Mouse (Mus musculus): ENCODE measurements around the gene Lmo2. TPM values are rescaled to one million over a fixed set of nuclear protein-coding genes. Genes with fewer than 3 reads are reported as not detected.

Gene Lmo2
- polyA plus RNA-seq, 1 experiment from 2014 or later, result 17.8 TPM

GRCm38 (mm10) chr2:103955714-103956113, 2.1 kb upstream of the Lmo2 start:
- H3K9ac ChIP-seq (ENCODE audit: low read length), result no peak overlapping the region
- no peaks in the 10 kb centered on the region for H3K4me1 ChIP-seq (ENCODE audit: control insufficient read depth, insufficient read depth, low read length)
- no peaks in the 10 kb centered on the region for H3K36me3 ChIP-seq (ENCODE audit: control insufficient read depth, insufficient read depth)
- 58% methylated on average over 3 of the region's 3 CpGs for WGBS
- no peaks in the 10 kb centered on the region for H3K9me3 ChIP-seq (replicated peaks; ENCODE audit: control insufficient read depth, low read length)
- no peak for ATAC-seq (replicated peaks; ENCODE audit: extremely low read depth, insufficient read depth, low FRiP score)
- no peak overlapping the region for H3K27ac ChIP-seq (ENCODE audit: low read length)
- H3K4me2 ChIP-seq (ENCODE audit: low read depth, low read length), result no peak overlapping the region
- H3K27me3 ChIP-seq (ENCODE audit: control insufficient read depth, insufficient read depth, low read length), result 0 out of 2 replicates have a peak, but pooled peaks cover 10% of the 10 kb centered on the region
- H3K4me3 ChIP-seq (ENCODE audit: low read length), result no peak overlapping the region

GRCm38 (mm10) chr2:103956867-103957266, 919 bp upstream of the Lmo2 start:
- WGBS, result 75% methylated on average over 6 of the region's 6 CpGs
- no peak overlapping the region for H3K4me3 ChIP-seq (ENCODE audit: low read length)
- 0 out of 2 replicates have a peak, but pooled peaks cover 10% of the 10 kb centered on the region for H3K27me3 ChIP-seq (ENCODE audit: control insufficient read depth, insufficient read depth, low read length)
- no peak overlapping the region for H3K9ac ChIP-seq (ENCODE audit: low read length)
- H3K27ac ChIP-seq (ENCODE audit: low read length), result no peak overlapping the region
- H3K9me3 ChIP-seq (replicated peaks; ENCODE audit: control insufficient read depth, low read length), result no peaks in the 10 kb centered on the region
- H3K4me1 ChIP-seq (ENCODE audit: control insufficient read depth, insufficient read depth, low read length), result no peaks in the 10 kb centered on the region
- H3K36me3 ChIP-seq (ENCODE audit: control insufficient read depth, insufficient read depth), result no peaks in the 10 kb centered on the region
- no peak overlapping the region for H3K4me2 ChIP-seq (ENCODE audit: low read depth, low read length)
- ATAC-seq (replicated peaks; ENCODE audit: extremely low read depth, insufficient read depth, low FRiP score), result no peak

DNA sequence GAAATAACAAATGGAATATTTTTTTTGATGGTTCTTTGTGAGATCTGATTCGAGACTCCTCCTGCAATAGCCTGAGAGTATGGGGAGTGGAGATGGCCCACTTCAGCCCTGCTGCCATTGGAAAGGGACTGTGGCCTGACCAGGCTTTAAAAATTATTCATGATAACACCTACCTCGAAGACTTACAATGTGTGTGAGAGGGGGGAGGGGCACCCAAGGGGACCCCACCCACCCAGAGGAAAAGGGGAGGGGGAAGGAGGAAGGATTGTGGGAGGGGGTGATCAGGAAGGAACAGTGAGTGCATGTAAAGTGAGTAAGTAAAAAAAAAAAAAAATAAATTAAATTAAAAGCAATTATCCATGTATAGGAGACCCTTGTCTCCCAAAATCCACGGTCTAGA, 848 bp downstream of the Lmo2 start:
- H3K9ac ChIP-seq (ENCODE audit: low read length), result no peak overlapping the region
- 56% methylated on average over 3 of the region's 3 CpGs for WGBS
- H3K4me1 ChIP-seq (ENCODE audit: control insufficient read depth, insufficient read depth, low read length), result no peaks in the 10 kb centered on the region
- no peak overlapping the region for H3K4me3 ChIP-seq (ENCODE audit: low read length)
- H3K4me2 ChIP-seq (ENCODE audit: low read depth, low read length), result no peak overlapping the region
- H3K36me3 ChIP-seq (ENCODE audit: control insufficient read depth, insufficient read depth), result no peaks in the 10 kb centered on the region
- H3K9me3 ChIP-seq (replicated peaks; ENCODE audit: control insufficient read depth, low read length), result no peaks in the 10 kb centered on the region
- H3K27ac ChIP-seq (ENCODE audit: low read length), result no peak overlapping the region
- H3K27me3 ChIP-seq (ENCODE audit: control insufficient read depth, insufficient read depth, low read length), result 0 out of 2 replicates have a peak, but pooled peaks cover 10% of the 10 kb centered on the region
- ATAC-seq (replicated peaks; ENCODE audit: extremely low read depth, insufficient read depth, low FRiP score), result no peak

DNA sequence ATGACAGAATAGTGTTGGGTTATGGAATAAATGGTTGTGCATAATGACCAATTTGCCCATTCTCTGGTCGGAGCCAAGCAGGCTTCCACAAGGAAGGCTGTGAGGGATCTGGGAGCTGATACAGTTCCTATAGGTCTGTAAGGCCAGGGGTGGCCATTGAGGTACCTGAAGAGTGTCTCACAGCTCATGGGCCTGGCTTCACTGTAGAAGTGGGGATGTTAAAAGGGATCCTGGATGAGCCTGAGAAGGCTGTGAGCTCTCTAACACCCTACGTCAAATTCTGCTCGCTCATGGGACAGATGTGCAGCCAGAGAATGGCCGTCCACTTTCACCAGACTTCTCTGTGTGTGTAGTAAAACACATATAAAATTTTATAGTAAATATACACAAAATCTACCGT, 1.3 kb downstream of the Lmo2 start:
- H3K27ac ChIP-seq (ENCODE audit: low read length), result no peak overlapping the region
- no peaks in the 10 kb centered on the region for H3K36me3 ChIP-seq (ENCODE audit: control insufficient read depth, insufficient read depth)
- no peaks in the 10 kb centered on the region for H3K4me1 ChIP-seq (ENCODE audit: control insufficient read depth, insufficient read depth, low read length)
- H3K27me3 ChIP-seq (ENCODE audit: control insufficient read depth, insufficient read depth, low read length), result 0 out of 2 replicates have a peak, but pooled peaks cover 10% of the 10 kb centered on the region
- no peak overlapping the region for H3K4me2 ChIP-seq (ENCODE audit: low read depth, low read length)
- ATAC-seq (replicated peaks; ENCODE audit: extremely low read depth, insufficient read depth, low FRiP score), result no peak
- H3K9me3 ChIP-seq (replicated peaks; ENCODE audit: control insufficient read depth, low read length), result no peaks in the 10 kb centered on the region
- H3K9ac ChIP-seq (ENCODE audit: low read length), result no peak overlapping the region
- H3K4me3 ChIP-seq (ENCODE audit: low read length), result no peak overlapping the region
- 82% methylated on average over 5 of the region's 5 CpGs for WGBS

- Histone ChIP-seq H3K4me1 (ENCODE audit: control insufficient read depth, insufficient read depth, low read length) (no peaks in the 10 kb centered on the region), H3K27ac (ENCODE audit: low read length) (no peak overlapping the region), H3K4me2 (ENCODE audit: low read depth, low read length) (no peak overlapping the region), H3K27me3 (ENCODE audit: control insufficient read depth, insufficient read depth, low read length) (0 out of 2 replicates have a peak, but pooled peaks cover 10% of the 10 kb centered on the region), H3K9ac (ENCODE audit: low read length) (no peak overlapping the region), H3K9me3 (replicated peaks; ENCODE audit: control insufficient read depth, low read length) (no peaks in the 10 kb centered on the region), H3K36me3 (ENCODE audit: control insufficient read depth, insufficient read depth) (no peaks in the 10 kb centered on the region), H3K4me3 (ENCODE audit: low read length) (no peak overlapping the region)
- WGBS, result 89% methylated on average over 6 of the region's 6 CpGs
- ATAC-seq (replicated peaks; ENCODE audit: extremely low read depth, insufficient read depth, low FRiP score), result no peak
These were observed 1.8 kb downstream of the Lmo2 start for GRCm38 (mm10) chr2:103959574-103959973.

DNA sequence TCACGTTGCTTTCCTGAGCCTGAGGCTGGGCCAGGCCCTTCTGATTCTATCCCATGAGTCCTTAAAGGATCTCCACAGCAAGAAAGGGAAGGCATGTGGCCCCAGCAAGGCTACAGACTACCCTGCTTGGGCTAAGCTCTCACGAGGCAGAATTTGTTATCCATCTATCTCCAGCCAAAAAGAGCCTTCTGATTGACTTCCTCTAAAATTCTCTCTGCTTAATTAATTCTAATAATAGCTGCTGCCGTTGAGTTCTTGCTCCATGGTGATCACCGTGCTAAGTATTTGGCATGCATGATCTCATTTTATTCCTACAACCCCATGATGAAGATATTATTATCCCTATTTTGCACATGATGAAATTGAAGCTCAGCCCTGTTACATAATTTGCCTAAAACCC, 4.6 kb downstream of the Lmo2 start:
- Histone ChIP-seq H3K27me3 (ENCODE audit: control insufficient read depth, insufficient read depth, low read length) (0 out of 2 replicates have a peak, but pooled peaks cover 2% of the 10 kb centered on the region), H3K36me3 (ENCODE audit: control insufficient read depth, insufficient read depth) (no peaks in the 10 kb centered on the region), H3K4me1 (ENCODE audit: control insufficient read depth, insufficient read depth, low read length) (no peaks in the 10 kb centered on the region), H3K4me3 (ENCODE audit: low read length) (no peak overlapping the region), H3K4me2 (ENCODE audit: low read depth, low read length) (no peak overlapping the region), H3K27ac (ENCODE audit: low read length) (no peak overlapping the region), H3K9me3 (replicated peaks; ENCODE audit: control insufficient read depth, low read length) (no peaks in the 10 kb centered on the region), H3K9ac (ENCODE audit: low read length) (no peak overlapping the region)
- no peak for ATAC-seq (replicated peaks; ENCODE audit: extremely low read depth, insufficient read depth, low FRiP score)
- WGBS, result 51% methylated on average over 4 of the region's 4 CpGs

- 85% methylated on average over 3 of the region's 3 CpGs for WGBS
- no peak for ATAC-seq (replicated peaks; ENCODE audit: extremely low read depth, insufficient read depth, low FRiP score)
- no peaks in the 10 kb centered on the region; the same call in 1 of the 2 replicates for H3K4me1 ChIP-seq (ENCODE audit: control insufficient read depth, insufficient read depth, low read length)
- no peak overlapping the region for H3K4me2 ChIP-seq (ENCODE audit: low read depth, low read length)
- H3K27me3 ChIP-seq (ENCODE audit: control insufficient read depth, insufficient read depth, low read length), result peaks cover 4% of the 10 kb centered on the region; the same call in 1 of the 2 replicates
- H3K36me3 ChIP-seq (ENCODE audit: control insufficient read depth, insufficient read depth), result no peaks in the 10 kb centered on the region
- no peak overlapping the region for H3K9ac ChIP-seq (ENCODE audit: low read length)
- H3K27ac ChIP-seq (ENCODE audit: low read length), result no peak overlapping the region
- H3K4me3 ChIP-seq (ENCODE audit: low read length), result no peak overlapping the region
- H3K9me3 ChIP-seq (replicated peaks; ENCODE audit: control insufficient read depth, low read length), result no peaks in the 10 kb centered on the region
These were observed 7.6 kb downstream of the Lmo2 start for GRCm38 (mm10) chr2:103965391-103965790.

- Histone ChIP-seq H3K27me3 (ENCODE audit: control insufficient read depth, insufficient read depth, low read length) (peaks cover 17% of the 10 kb centered on the region), H3K36me3 (ENCODE audit: control insufficient read depth, insufficient read depth) (no peaks in the 10 kb centered on the region), H3K4me3 (ENCODE audit: low read length) (no peak overlapping the region), H3K9me3 (replicated peaks; ENCODE audit: control insufficient read depth, low read length) (no peaks in the 10 kb centered on the region), H3K4me1 (ENCODE audit: control insufficient read depth, insufficient read depth, low read length) (no peaks in the 10 kb centered on the region; the same call in 1 of the 2 replicates), H3K27ac (ENCODE audit: low read length) (no peak overlapping the region), H3K9ac (ENCODE audit: low read length) (no peak overlapping the region), H3K4me2 (ENCODE audit: low read depth, low read length) (no peak overlapping the region)
- 72% methylated on average over 4 of the region's 4 CpGs for WGBS
- no peak for ATAC-seq (replicated peaks; ENCODE audit: extremely low read depth, insufficient read depth, low FRiP score)
These were observed 10.4 kb downstream of the Lmo2 start for GRCm38 (mm10) chr2:103968186-103968585.

DNA sequence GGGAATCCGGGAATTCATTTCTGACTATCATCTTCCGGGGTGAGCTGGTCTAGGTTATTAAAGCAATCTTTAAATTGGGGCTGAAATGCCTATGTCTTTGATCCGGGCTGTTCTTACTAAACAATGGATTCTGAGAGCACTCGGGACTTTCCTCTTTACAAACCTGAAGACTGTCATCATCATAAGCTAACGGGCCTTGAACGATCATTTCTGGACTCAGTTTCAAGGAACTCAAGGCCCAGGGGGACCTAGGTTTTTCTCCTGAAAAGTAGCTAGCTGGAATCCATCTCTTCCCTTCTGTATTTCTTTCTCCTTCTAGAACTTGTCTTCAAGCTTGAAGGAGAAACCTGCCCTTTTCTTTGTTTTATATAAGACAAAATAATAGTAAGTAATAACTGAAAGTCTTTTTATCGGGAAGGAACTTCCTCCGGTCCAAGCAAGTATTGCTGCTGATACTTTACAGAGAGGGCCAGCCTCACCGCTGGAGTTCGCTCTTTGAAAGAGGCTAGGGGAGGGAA, 11.2 kb downstream of the Lmo2 start:
- 29% methylated on average over 10 of the region's 10 CpGs for WGBS

More for the DNA sequence above, 11.2 kb downstream of the Lmo2 start:
- no peak for ATAC-seq (replicated peaks; ENCODE audit: extremely low read depth, insufficient read depth, low FRiP score)
- H3K4me2 ChIP-seq (ENCODE audit: low read depth, low read length), result peak overlapping the region; percentile 88
- no peaks in the 10 kb centered on the region; the same call in 1 of the 2 replicates for H3K4me1 ChIP-seq (ENCODE audit: control insufficient read depth, insufficient read depth, low read length)
- H3K27ac ChIP-seq (ENCODE audit: low read length), result peak overlapping the region; percentile 49
- H3K9ac ChIP-seq (ENCODE audit: low read length), result peak overlapping the region; percentile 78
- H3K4me3 ChIP-seq (ENCODE audit: low read length), result peak overlapping the region; percentile 81
- peaks cover 17% of the 10 kb centered on the region for H3K27me3 ChIP-seq (ENCODE audit: control insufficient read depth, insufficient read depth, low read length)
- H3K36me3 ChIP-seq (ENCODE audit: control insufficient read depth, insufficient read depth), result no peaks in the 10 kb centered on the region
- H3K9me3 ChIP-seq (replicated peaks; ENCODE audit: control insufficient read depth, low read length), result no peaks in the 10 kb centered on the region
